Mouse (Mus musculus) MEL (cell line): ENCODE measurements at regions not wholly inside any gene's neighbourhood (a gene's known extent, or its start where the extent isn't known, plus 50 kb on each side); places are given as distances from the start of the nearest gene placed in this dataset.

Experiments
- DNase-seq: peaks from one replicate; pipeline ENCODE4 v3.0.0; 2011; ENCODE audit warnings: low read depth, low spot score
- H3K27ac ChIP-seq: 2 replicates; pipeline ENCODE4 v1.5.1; 2012; ENCODE audit warnings: low read depth, mild to moderate bottlenecking, control low read depth, low read length, moderate library complexity; ENCODE audit not compliant: control insufficient read depth
- H3K27me3 ChIP-seq, 2 experiments: fragments of 150-350 bp in 1 of 2; sonication (generic) in 1 of 2; 2 replicates each; pipeline ENCODE4 v1.6.1; 2012; ENCODE audit warnings: low read length in 2 of 2, mild to moderate bottlenecking in 2 of 2, improper control_type of control experiment in 1 of 2, moderate library complexity in 1 of 2; ENCODE audit not compliant: insufficient read depth in 2 of 2, control insufficient read depth in 1 of 2
- H3K36me3 ChIP-seq, 2 experiments: 2 replicates each; pipeline ENCODE4 v1.6.1; 2012 to 2014; ENCODE audit warnings: low read length in 2 of 2, improper control_type of control experiment in 1 of 2, inconsistent platforms in 1 of 2, mild to moderate bottlenecking in 1 of 2; ENCODE audit not compliant: insufficient read depth in 2 of 2, control insufficient read depth in 1 of 2
- H3K4me1 ChIP-seq, 2 experiments: fragments of 150-350 bp in 1 of 2; sonication (generic) in 1 of 2; 2 replicates each; pipeline ENCODE4 v1.6.1; 2012; ENCODE audit warnings: low read length in 2 of 2, improper control_type of control experiment in 1 of 2, mild to moderate bottlenecking in 1 of 2; ENCODE audit not compliant: insufficient read depth in 2 of 2, control insufficient read depth in 1 of 2
- H3K4me3 ChIP-seq, 2 experiments: fragments of 150-350 bp in 1 of 2; sonication (generic) in 1 of 2; 2 replicates each; pipeline ENCODE4 v1.5.1; 2012; ENCODE audit warnings: low read depth in 2 of 2, low read length in 2 of 2, mild to moderate bottlenecking in 2 of 2, moderate library complexity in 2 of 2, control low read depth in 1 of 2, improper control_type of control experiment in 1 of 2; ENCODE audit not compliant: control insufficient read depth in 1 of 2, insufficient read depth in 1 of 2
- H3K79me2 ChIP-seq: 2 replicates; pipeline ENCODE4 v1.6.1; 2012; ENCODE audit warnings: mild to moderate bottlenecking, low read length, moderate library complexity; ENCODE audit not compliant: control insufficient read depth, poor library complexity, insufficient read depth
- H3K9ac ChIP-seq: 2 replicates; pipeline ENCODE4 v1.6.1; 2012; ENCODE audit warnings: low read depth, mild to moderate bottlenecking, control low read depth, low read length, moderate library complexity; ENCODE audit not compliant: control insufficient read depth, poor library complexity, severe bottlenecking
- H3K9me3 ChIP-seq: fragments of 150-350 bp; sonication (generic); replicated peaks from 2 replicates; pipeline ENCODE4 v1.6.1; 2012; ENCODE audit warnings: mild to moderate bottlenecking, low read length, improper control_type of control experiment, moderate library complexity; ENCODE audit not compliant: insufficient read depth
- BHLHE40 ChIP-seq: IDR thresholded peaks from 2 replicates; pipeline ENCODE4 v1.6.1; 2012; ENCODE audit warnings: low read depth, mild to moderate bottlenecking, inconsistent platforms, low read length, improper control_type of control experiment, borderline replicate concordance
- CHD1 ChIP-seq: IDR thresholded peaks from 2 replicates; pipeline ENCODE4 v1.6.1; 2012; ENCODE audit warnings: low read depth, mild to moderate bottlenecking, inconsistent platforms, low read length, improper control_type of control experiment
- E2F4 ChIP-seq: IDR thresholded peaks from 2 replicates; pipeline ENCODE4 v1.6.1; 2011; ENCODE audit warnings: low read depth, low read length, improper control_type of control experiment, borderline replicate concordance
- ETS1 ChIP-seq: IDR thresholded peaks from 2 replicates; pipeline ENCODE4 v1.6.1; 2012; ENCODE audit warnings: low read depth, mild to moderate bottlenecking, inconsistent platforms, low read length, improper control_type of control experiment, moderate library complexity
- GABPA ChIP-seq: IDR thresholded peaks from 2 replicates; pipeline ENCODE4 v1.6.1; 2012; ENCODE audit warnings: low read depth, mild to moderate bottlenecking, inconsistent platforms, low read length, improper control_type of control experiment, moderate library complexity
- HCFC1 ChIP-seq: IDR thresholded peaks from 2 replicates; pipeline ENCODE4 v1.6.1; 2012; ENCODE audit warnings: low read depth, mild to moderate bottlenecking, inconsistent platforms, low read length, improper control_type of control experiment, moderate library complexity
- JUND ChIP-seq: IDR thresholded peaks from 2 replicates; pipeline ENCODE4 v1.6.1; 2011; ENCODE audit warnings: low read depth, mild to moderate bottlenecking, improper control_type of control experiment, low read length
- MAX ChIP-seq: IDR thresholded peaks from 2 replicates; pipeline ENCODE4 v1.6.1; 2011; ENCODE audit warnings: low read length, improper control_type of control experiment
- MAZ ChIP-seq: IDR thresholded peaks from 2 replicates; pipeline ENCODE4 v1.6.1; 2012; ENCODE audit warnings: low read depth, mild to moderate bottlenecking, inconsistent platforms, low read length, improper control_type of control experiment
- MEF2A ChIP-seq: IDR thresholded peaks from 2 replicates; pipeline ENCODE4 v1.6.1; 2014; ENCODE audit warnings: low read depth, mild to moderate bottlenecking, inconsistent platforms, low read length, improper control_type of control experiment; ENCODE audit not compliant: poor library complexity, insufficient replicate concordance, severe bottlenecking; ENCODE audit errors: extremely low read depth
- MXI1 ChIP-seq: IDR thresholded peaks from 2 replicates; pipeline ENCODE4 v1.6.1; 2011; ENCODE audit warnings: mild to moderate bottlenecking, low read depth, low read length, improper control_type of control experiment
- MYB ChIP-seq: IDR thresholded peaks from 2 replicates; pipeline ENCODE4 v1.6.1; 2011; ENCODE audit warnings: mild to moderate bottlenecking, low read depth, low read length, improper control_type of control experiment
- MYC ChIP-seq: IDR thresholded peaks from 2 replicates; pipeline ENCODE4 v1.6.1; 2011; ENCODE audit warnings: low read depth, mild to moderate bottlenecking, low read length, improper control_type of control experiment, moderate library complexity
- NELFE ChIP-seq: IDR thresholded peaks from 2 replicates; pipeline ENCODE4 v1.6.1; 2011; ENCODE audit warnings: low read depth, low read length, improper control_type of control experiment
- NRF1 ChIP-seq: IDR thresholded peaks from 2 replicates; pipeline ENCODE4 v1.6.1; 2014; ENCODE audit warnings: low read depth, mild to moderate bottlenecking, inconsistent platforms, low read length, improper control_type of control experiment, moderate library complexity; ENCODE audit not compliant: poor library complexity, insufficient read depth, severe bottlenecking
- POLR2A ChIP-seq, 2 experiments: IDR thresholded peaks; 2 replicates each; pipeline ENCODE4 v1.6.1; 2011 to 2012; ENCODE audit warnings: low read length in 2 of 2, mild to moderate bottlenecking in 2 of 2, control low read depth in 1 of 2, improper control_type of control experiment in 1 of 2, low read depth in 1 of 2, moderate library complexity in 1 of 2; ENCODE audit not compliant: control insufficient read depth in 1 of 2, insufficient read depth in 1 of 2, poor library complexity in 1 of 2
- POLR2AphosphoS2 ChIP-seq: IDR thresholded peaks from 2 replicates; pipeline ENCODE4 v1.6.1; 2011; ENCODE audit warnings: low read length, improper control_type of control experiment
- POLR2AphosphoS5 ChIP-seq: IDR thresholded peaks from 2 replicates; pipeline ENCODE4 v1.6.1; 2012; ENCODE audit warnings: low read depth, borderline replicate concordance, mild to moderate bottlenecking, inconsistent platforms, low read length, moderate library complexity, mixed read lengths
- RAD21 ChIP-seq: IDR thresholded peaks from 2 replicates; pipeline ENCODE4 v1.6.1; 2011; ENCODE audit warnings: mild to moderate bottlenecking, low read depth, low read length, improper control_type of control experiment
- RCOR1 ChIP-seq: IDR thresholded peaks from 2 replicates; pipeline ENCODE4 v1.6.1; 2012; ENCODE audit warnings: low read depth, mild to moderate bottlenecking, inconsistent platforms, low read length, improper control_type of control experiment
- SIN3A ChIP-seq: IDR thresholded peaks from 2 replicates; pipeline ENCODE4 v1.6.1; 2012; ENCODE audit warnings: low read length, improper control_type of control experiment, inconsistent platforms
- TBP ChIP-seq: IDR thresholded peaks from 2 replicates; pipeline ENCODE4 v1.8.0; 2011; ENCODE audit warnings: low read depth, low read length, improper control_type of control experiment
- USF2 ChIP-seq, 2 experiments: IDR thresholded peaks; 2 replicates each; pipeline ENCODE4 v1.6.1; 2011 to 2012; ENCODE audit warnings: improper control_type of control experiment in 2 of 2, low read length in 2 of 2, borderline replicate concordance in 1 of 2, inconsistent platforms in 1 of 2, low read depth in 1 of 2, mild to moderate bottlenecking in 1 of 2; ENCODE audit not compliant: insufficient read depth in 1 of 2
- ZKSCAN1 ChIP-seq: IDR thresholded peaks from 2 replicates; pipeline ENCODE4 v1.6.1; 2012; ENCODE audit warnings: low read depth, mild to moderate bottlenecking, inconsistent platforms, low read length, improper control_type of control experiment, moderate library complexity
- ZMIZ1 ChIP-seq: IDR thresholded peaks from 2 replicates; pipeline ENCODE4 v1.6.1; 2012; ENCODE audit warnings: low read depth, mild to moderate bottlenecking, inconsistent platforms, low read length, improper control_type of control experiment, moderate library complexity
- ZNF384 ChIP-seq: IDR thresholded peaks from 2 replicates; pipeline ENCODE4 v1.6.1; 2012; ENCODE audit warnings: low read depth, mild to moderate bottlenecking, inconsistent platforms, low read length, improper control_type of control experiment

DNA sequence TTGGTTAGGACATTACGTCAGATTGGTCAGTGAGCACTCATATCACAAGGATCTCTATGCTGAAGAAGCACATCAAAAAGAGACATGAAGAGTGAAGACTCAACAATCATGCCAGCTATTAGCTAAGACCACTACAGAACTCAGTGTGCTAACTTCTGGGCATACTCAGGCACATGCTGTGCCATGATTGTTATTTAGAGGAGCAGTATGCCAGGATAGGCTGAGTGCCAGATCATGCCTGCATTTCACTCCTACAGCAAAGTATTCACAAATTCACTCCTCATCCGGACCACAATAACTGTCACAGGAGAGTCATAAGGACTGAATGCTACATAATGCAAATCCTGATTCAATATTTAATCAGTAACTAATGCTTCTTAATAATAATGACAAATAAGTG lies 355.8 kb downstream of the Mdfic start:
- H3K4me3 ChIP-seq, result no peak overlapping the region
- no peak for DNase-seq
- no peak overlapping the region for H3K27ac ChIP-seq
- no peak overlapping the region for H3K9ac ChIP-seq
- no peaks in the 10 kb centered on the region for H3K27me3 ChIP-seq
- H3K4me1 ChIP-seq, result no peaks in the 10 kb centered on the region
- no peaks in the 10 kb centered on the region for H3K36me3 ChIP-seq
- H3K9me3 ChIP-seq, result no peaks in the 10 kb centered on the region
- no peak for TF ChIP-seq MAZ
- no peak for TF ChIP-seq TBP
- TF ChIP-seq POLR2AphosphoS2, result no peak
- no peak for TF ChIP-seq USF2 (IDR thresholded peaks at IDR 0.05; ENCODE audit: borderline replicate concordance in 1 of 2, insufficient read depth in 1 of 2, low read depth in 1 of 2, low read length in 2 of 2)
- no peak for TF ChIP-seq SIN3A
- TF ChIP-seq NRF1, result no peak
- TF ChIP-seq ETS1, result no peak
- TF ChIP-seq POLR2AphosphoS5, result no peak
- no peak for TF ChIP-seq NELFE
- TF ChIP-seq BHLHE40, result no peak
- TF ChIP-seq E2F4, result no peak
- no peak for TF ChIP-seq GABPA
- H3K79me2 ChIP-seq, result no peaks in the 10 kb centered on the region

DNA sequence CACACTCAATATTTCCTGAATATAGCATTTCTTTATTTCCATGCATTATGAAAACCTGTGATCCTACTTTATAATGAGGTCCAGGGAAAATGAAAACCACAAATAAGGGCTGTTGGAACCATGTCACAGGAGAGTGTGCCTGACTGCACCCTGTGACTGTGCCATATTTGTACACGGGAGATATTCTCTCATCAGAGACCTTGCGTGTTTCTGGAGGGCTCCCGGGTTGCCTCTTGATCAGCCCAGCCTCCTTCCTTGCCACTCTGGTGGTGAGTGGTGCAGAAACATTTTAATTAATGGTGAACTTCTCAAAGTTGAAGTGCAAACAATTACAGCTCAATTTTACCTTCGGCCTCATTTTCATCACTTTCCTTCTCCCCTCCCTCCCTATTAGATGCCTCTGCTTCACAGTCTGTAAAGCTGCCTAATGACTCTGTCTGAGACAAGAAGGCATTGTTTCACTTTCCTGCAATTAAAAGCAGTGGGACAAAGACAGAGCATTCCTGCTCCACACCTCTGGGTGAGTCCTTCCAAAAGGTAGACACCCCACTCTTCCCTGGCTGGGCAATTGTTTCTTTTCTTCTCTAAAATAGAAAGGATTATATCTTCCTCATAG lies 356.8 kb downstream of the Mdfic start:
- no peaks in the 10 kb centered on the region for H3K36me3 ChIP-seq
- TF ChIP-seq MYB (no peak), ZKSCAN1 (no peak), RAD21 (no peak), MXI1 (no peak), MEF2A (no peak), RCOR1 (no peak), MAZ (no peak), JUND (no peak), CHD1 (no peak), POLR2AphosphoS2 (no peak), BHLHE40 (no peak), GABPA (no peak), ZNF384 (no peak), ZMIZ1 (no peak), MAX (no peak), POLR2A (IDR thresholded peaks at IDR 0.05; ENCODE audit: control insufficient read depth in 1 of 2, insufficient read depth in 1 of 2, low read depth in 1 of 2, low read length in 2 of 2, poor library complexity in 1 of 2) (no peak), MYC (no peak), HCFC1 (no peak)
- H3K9me3 ChIP-seq, result no peaks in the 10 kb centered on the region
- no peaks in the 10 kb centered on the region for H3K27me3 ChIP-seq
- H3K27ac ChIP-seq, result no peak overlapping the region
- no peak overlapping the region for H3K4me3 ChIP-seq
- no peaks in the 10 kb centered on the region for H3K79me2 ChIP-seq
- no peak overlapping the region for H3K9ac ChIP-seq
- DNase-seq, result no peak
- H3K4me1 ChIP-seq, result no peaks in the 10 kb centered on the region
